In the genomic region with DNA sequence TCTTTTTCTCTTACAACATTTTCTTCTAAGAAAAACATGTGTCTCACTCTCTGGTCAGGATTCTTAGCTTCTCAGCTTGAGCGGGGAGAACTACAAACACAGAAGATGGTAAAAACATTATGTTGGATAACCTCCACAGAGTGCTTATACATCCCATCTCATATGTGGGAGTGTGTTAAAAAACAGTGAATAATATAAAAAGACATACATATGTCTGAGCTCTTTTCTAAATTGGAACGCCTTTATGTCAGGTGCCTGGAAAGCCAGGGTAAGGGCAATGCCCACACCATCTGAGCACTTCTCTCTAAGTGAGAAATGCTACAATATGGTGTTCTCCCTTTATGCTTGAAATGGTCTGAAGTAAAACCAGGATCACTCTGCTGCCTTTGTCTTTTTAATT, we compare ENCODE assay signal across 14 mouse cellular contexts.
"Had no signal": no experiment of that assay in that cellular context is flagged by ENCODE, and none has a peak within 500 bp of the region (broad histone marks: within the 10 kb centered on the region; RNA-seq: fewer than 3 reads in every experiment).

No protein-coding gene starts in this region.

- H3K4me1 ChIP-seq: limb, embryonic 15.5 days; liver, embryonic 12.5 days; midbrain, embryonic 10.5 days; neural tube, embryonic 15.5 days had no signal

- H3K4me3 ChIP-seq: limb, embryonic 15.5 days; liver, embryonic 12.5 days; midbrain, embryonic 10.5 days; myocyte; neural tube, embryonic 15.5 days had no signal

- H3K27me3 ChIP-seq: limb, embryonic 15.5 days; liver, embryonic 12.5 days; neural tube, embryonic 15.5 days had no signal

- H3K9me3 ChIP-seq: limb, embryonic 15.5 days; liver, embryonic 12.5 days; midbrain, embryonic 10.5 days; neural tube, embryonic 15.5 days had no signal

- H3K36me3 ChIP-seq: limb, embryonic 15.5 days; liver, embryonic 12.5 days; midbrain, embryonic 10.5 days; neural tube, embryonic 15.5 days had no signal

- H3K27ac ChIP-seq: limb, embryonic 15.5 days; liver, embryonic 12.5 days; midbrain, embryonic 10.5 days; neural tube, embryonic 15.5 days had no signal

- ATAC-seq: intestine, postnatal 0 days; liver, embryonic 12.5 days had no signal

- DNase-seq: kidney, adult 8-10 months; kidney, postnatal 25 days; layer of hippocampus, adult 9-11 months; lung, embryonic 14.5 days; lung, postnatal 10 days; lung, postnatal 4 days; midbrain, embryonic 14.5 days; thymus, postnatal 4 days had no signal

- H3K4me2 ChIP-seq: limb, embryonic 15.5 days; liver, embryonic 12.5 days; lung, embryonic 14.5 days; neural tube, embryonic 15.5 days had no signal

- H3K9ac ChIP-seq: limb, embryonic 15.5 days; liver, embryonic 12.5 days; lung, embryonic 14.5 days; neural tube, embryonic 15.5 days had no signal
